Mouse (Mus musculus): ENCODE results near the gene Kctd19.

Kctd19 gene

DNA sequence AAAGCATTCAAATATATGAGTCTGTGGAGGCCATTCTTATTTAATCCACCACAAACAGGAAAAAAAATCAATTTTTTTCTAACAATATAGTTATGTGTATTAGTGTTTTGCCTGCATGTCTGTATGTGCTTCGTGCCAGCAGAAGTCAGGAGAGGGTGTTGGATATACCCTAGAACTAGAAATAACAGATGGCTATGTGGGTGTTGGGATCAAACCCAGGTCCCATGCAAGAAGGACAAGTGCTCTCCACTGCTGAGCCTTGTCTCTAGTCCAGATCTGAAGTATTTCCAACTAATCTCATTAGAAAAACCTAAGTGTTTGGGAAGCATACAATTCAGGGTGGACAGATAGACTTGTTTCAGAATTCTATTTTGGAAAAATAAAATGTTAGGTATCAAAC is 8.7 kb upstream of the Kctd19 start:
- DNase-seq (ENCODE audit: low read depth, low spot score): no peak

GRCm38 (mm10) chr8:105419800-105420199 is 6.5 kb upstream of the Kctd19 start:
- DNase-seq (ENCODE audit: low read depth, low spot score): no peak

DNA sequence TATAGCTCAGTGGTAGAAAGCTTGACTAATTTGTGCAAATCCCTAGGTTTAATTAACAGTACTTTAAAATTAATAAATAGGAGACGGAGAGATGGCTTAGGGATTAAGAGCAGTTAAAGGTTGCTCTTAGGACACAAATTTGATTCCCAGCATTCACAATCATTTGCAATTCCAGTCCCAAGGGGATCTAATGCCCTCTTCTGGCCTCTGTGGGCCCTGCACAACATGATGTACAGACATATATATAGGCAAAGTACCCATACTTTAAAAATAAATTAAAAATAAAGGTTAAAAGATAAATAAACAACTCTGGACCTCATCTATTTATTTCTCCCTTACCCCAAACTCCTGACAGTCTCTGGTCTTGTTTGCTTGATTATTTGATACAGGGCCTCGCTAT is 5.7 kb upstream of the Kctd19 start:
- DNase-seq (ENCODE audit: low read depth, low spot score): no peak

- no peak for DNase-seq (ENCODE audit: low read depth, low spot score)
These were observed 3.4 kb downstream of the Kctd19 start for GRCm38 (mm10) chr8:105409947-105410346.

DNA sequence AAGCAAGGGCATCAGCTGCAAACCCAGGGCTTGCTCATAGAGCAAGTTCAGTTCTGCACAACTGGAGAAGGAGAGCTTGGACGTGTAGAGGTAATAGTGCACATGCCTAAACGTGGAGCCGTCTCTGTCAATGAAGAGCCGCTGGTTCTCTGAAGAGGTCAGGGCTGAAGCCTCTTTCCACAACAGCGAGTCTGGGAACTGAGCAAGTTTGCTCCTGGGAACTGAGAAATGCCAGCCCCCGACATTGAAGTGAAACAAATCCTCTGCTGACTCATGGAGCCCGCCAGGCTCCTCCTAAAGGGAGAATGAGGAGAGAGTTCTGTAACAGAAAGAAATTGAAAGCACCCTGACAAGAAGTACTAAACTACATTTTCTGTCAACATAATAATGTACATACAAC is 5.0 kb downstream of the Kctd19 start:
- no peak for DNase-seq (ENCODE audit: low read depth, low spot score)

GRCm38 (mm10) chr8:105406416-105406815 is 6.9 kb downstream of the Kctd19 start:
- no peak for DNase-seq (ENCODE audit: low read depth, low spot score)

DNA sequence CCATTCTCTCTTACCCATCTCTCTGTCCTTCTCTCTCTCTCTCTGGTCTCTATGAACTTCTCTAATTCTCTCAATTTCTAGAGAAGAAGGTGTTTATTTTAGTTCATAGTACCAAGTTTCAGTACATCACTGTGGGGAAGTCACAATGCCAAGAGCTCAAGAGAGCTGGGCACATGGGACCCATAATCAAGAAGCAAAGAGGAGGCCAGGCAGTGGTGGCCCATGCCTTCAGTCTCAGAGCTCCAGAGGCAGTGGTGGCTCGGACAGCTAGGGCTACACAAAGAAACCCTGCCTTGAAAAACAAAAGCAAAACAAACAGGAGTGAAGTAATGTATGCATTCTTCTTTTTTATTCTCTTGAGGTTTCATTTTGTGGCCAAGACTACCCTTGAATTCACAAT is 8.8 kb downstream of the Kctd19 start:
- no peak for DNase-seq (ENCODE audit: low read depth, low spot score)

GRCm38 (mm10) chr8:105403467-105403866 is 9.8 kb downstream of the Kctd19 start:
- DNase-seq (ENCODE audit: low read depth, low spot score): no peak

DNA sequence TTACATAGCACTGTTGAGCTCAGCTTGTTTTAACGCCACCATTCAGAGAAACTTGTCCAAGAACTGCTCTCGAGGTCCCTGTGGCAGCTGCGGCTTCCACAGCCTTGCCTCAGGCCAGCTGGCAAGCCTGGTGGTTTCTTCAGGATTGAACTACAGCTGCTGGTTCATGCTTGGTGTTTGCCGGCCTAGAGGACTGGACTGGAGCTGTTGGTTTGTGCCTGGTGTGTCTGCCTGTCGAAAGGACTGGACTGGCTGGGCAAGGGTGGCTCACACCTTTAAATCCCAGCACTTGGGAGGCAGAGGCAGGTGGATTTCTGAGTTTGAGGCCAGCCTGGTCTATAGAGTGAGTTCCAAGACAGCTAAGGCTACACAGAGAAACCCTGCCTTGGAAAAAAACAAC is 13.3 kb downstream of the Kctd19 start:
- DNase-seq (ENCODE audit: low read depth, low spot score): no peak

GRCm38 (mm10) chr8:105397747-105398146 is 15.6 kb downstream of the Kctd19 start:
- DNase-seq (ENCODE audit: low read depth, low spot score): peak; percentile 30

GRCm38 (mm10) chr8:105393915-105394314 is 19.4 kb downstream of the Kctd19 start:
- DNase-seq (ENCODE audit: low read depth, low spot score): no peak

DNA sequence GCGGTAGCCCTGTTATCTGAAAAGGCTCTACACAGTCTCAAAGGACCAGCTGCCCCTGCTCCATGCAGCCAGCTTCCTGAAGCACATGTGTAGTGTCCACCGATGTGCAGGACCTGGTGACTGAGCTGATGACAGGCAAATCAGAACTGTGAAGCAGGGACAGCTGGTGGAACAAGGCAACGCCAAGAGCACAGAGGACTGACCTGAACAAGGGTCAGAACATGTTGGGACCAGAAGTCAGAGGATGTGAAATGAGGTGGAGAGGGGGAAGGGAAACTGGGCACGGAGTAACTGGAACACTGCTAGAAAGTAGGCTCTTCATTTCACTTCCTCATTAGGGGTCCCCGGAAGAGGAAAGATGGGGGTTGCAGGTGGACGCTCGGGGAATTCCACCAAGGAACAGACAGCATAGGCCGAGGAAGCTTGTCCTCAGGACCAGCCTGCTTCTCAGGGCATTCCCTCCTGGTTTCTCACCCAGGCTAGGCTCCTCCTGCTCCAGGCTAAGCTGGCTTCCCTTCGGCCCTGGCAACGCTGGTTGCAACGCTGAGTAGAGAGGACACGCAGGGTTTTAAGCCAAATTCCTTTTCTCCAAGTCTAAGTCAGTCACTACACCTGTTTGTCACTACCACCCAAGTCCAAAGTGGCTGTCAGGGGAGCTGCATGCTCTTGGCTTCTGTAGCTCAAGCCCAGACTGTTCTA is 20.1 kb downstream of the Kctd19 start:
- no peak for DNase-seq (ENCODE audit: low read depth, low spot score)

DNA sequence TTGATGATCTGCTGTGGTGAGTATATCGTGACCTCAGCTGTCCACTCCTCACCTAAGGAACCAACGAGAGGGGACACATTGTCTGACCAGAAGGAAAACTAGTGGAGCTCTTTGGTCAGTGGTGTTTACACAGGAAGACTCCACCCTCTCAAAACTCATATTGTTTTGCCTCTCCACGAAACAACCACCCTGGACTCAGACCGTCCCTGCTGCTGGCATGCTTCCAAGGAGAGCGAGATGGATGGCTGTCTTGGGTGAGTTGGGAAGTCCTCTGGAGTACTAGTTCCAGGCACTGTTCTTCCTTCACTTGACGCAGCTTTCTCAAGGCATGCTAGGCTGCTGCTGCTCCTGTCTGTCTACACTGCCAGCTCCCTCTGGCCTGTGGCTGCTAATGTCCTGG is 24.2 kb downstream of the Kctd19 start:
- DNase-seq (ENCODE audit: low read depth, low spot score): no peak

DNA sequence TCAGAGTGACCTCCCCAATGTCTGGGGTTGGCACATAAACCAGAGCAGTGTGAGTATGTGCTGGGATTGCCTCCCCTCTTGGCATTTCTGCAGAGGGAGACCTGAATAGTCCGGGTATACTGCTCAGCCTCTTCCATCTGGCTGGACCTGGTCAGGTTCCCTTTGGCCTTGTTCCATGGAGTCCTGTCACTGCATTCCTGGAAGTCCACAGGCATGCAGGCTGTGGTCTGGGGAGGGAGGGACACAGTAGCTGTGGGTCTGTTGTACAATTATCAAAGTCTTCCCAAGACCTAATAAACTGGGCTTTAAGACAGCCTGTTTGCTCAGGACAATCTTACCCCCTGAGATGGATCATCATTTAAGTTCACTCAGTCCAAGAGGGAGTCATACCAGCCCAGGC is 26.2 kb downstream of the Kctd19 start:
- no peak for DNase-seq (ENCODE audit: low read depth, low spot score)

- DNase-seq (ENCODE audit: low read depth, low spot score): no peak
These were observed 29.2 kb downstream of the Kctd19 start for GRCm38 (mm10) chr8:105384070-105384469.

- DNase-seq (ENCODE audit: low read depth, low spot score): no peak
These were observed 33.0 kb downstream of the Kctd19 start for GRCm38 (mm10) chr8:105380308-105380707.

- DNase-seq (ENCODE audit: low read depth, low spot score): no peak
These were observed 34.6 kb downstream of the Kctd19 start for GRCm38 (mm10) chr8:105378673-105379072.

DNA sequence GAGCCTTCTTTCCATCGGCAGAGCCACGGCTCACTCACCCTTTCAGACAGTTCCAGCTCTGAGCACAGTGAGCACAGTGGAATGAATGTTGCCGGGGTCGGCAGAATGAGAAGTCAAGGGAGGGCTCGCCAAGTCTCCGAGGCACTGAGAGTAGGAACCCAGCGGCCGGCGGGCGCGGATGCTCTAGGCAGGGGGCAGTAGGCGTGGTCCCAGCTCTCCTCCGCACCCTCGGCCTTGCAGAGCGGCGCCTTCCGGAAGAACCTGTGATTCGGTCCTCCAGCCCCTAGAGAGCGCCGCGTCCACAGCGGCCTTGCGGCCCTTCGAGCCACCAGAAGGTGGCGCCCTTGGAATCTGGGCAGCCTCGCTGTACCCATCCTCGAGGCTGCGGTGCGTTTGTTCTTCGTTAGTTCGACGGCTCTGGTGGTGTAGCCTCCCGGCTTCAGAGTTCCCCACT is 38.8 kb downstream of the Kctd19 start:
- DNase-seq (ENCODE audit: low read depth, low spot score): peak; percentile 63

GRCm38 (mm10) chr8:105373032-105373431 is 40.3 kb downstream of the Kctd19 start, which contains the start of gene Plekhg4:
TSS of gene Plekhg4 (plus strand) at chr8:105373274.
- DNase-seq (ENCODE audit: low read depth, low spot score): no peak

- DNase-seq (ENCODE audit: low read depth, low spot score): no peak
These were observed 40.8 kb downstream of the Kctd19 start for GRCm38 (mm10) chr8:105372473-105372872.

DNA sequence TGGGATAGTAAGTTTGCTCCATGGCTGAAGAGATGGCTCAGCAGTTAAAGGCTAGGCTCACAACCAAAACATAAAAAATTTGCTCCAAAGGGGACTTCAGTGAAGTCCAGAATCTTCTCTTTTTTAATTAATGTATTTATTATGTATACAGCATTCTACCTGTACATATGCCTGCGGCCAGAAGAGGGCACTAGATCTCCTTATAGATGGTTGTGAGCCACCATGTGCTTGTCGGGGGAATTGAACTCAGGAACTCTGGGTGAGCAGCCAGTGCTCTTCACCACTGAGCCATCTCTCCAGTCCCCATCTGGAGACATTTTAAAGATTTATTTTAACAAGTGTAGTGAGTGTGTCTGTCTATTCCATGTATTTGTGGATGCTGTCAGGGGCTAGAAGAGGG is 46.2 kb downstream of the Kctd19 start:
- no peak for DNase-seq (ENCODE audit: low read depth, low spot score)

- no peak for DNase-seq (ENCODE audit: low read depth, low spot score)
These were observed 51.3 kb downstream of the Kctd19 start for GRCm38 (mm10) chr8:105361751-105362702.

DNA sequence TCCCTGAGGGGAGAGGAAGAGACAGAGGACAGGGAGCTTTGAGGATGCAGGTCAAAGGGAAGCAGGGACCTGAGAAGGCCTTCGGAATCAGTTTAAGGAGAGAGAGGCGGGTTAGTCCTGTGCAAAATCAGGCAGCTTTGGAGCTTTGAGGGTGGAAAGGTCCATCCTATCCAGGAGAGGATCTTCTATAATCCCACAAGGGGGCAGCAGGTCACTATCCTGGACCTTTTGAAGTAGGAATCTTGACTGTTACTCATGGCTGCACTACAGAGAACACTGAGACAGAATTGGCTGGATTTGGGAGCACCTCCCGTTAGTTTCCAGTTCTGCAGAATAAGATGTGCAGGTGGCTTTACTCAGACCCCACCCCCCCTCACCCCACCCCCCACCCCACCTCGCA is 53.7 kb downstream of the Kctd19 start:
- no peak for DNase-seq (ENCODE audit: low read depth, low spot score)

Data from forelimb bud, embryonic 11.5 days (tissue).